Mouse (Mus musculus) spleen, adult 2 months (tissue): Measurements from ENCODE around the gene Osm.

Source experiments
- CTCF ChIP-seq: fragments of 200-500 bp; IDR thresholded peaks from 2 replicates; pipeline ENCODE4 v1.5.1; 2011; ENCODE audit warnings: mild to moderate bottlenecking, inconsistent platforms; ENCODE audit not compliant: insufficient read depth, insufficient read length, insufficient replicate concordance; ENCODE audit errors: extremely low read depth
- POLR2A ChIP-seq: fragments of 200-500 bp; IDR thresholded peaks from 2 replicates; pipeline ENCODE4 v1.6.1; 2011; ENCODE audit warnings: low read depth, low read length, inconsistent platforms

DNA sequence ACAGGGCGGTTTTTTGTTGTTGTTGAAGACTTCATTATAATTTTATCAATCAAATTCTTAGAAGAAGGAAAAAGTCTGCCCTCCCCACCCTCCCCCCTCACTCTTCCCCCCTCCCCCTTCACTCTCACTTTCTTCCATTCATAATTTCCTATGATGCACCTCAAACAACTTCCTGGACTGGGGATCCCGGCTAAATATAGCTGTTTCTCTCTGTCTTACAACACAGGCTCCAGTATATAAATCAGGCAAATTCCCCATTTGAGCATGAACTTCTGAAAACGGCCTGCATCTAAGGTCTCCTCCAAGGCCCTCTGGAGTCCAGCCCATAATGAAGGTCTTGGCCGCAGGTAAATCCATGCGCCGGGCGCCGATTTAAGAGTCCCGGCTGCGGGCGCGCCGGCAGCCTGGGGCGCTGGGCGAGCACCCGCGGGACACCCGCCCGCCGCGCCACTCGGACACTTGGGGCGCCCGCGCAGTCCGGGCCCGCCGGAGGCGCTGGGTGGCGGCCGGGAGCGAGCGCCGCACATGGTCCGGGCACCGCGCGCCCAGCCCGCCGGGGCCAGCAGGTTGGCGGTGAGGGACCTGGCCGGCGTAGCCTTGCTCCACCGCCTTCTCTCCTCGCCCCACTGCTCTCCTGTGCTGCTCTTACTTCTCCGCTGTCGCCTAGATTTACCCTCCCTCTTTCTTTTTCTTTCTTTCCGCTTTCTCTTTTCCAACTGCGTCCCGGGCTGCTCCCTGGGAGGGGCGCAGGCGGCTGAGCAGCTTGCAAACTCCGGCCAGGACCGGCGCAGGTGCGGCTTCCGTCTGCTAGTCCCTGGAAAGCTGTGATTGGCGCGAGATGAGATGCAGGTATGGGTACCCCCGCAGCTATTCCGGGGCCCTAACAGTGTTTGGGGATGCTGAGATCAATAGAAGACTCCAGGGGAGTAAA, 30.3 kb downstream of the Osm start:
- no peak for TF ChIP-seq CTCF
- no peak for TF ChIP-seq POLR2A
